Mouse (Mus musculus): ENCODE data around the gene Acaa1a.

DNA sequence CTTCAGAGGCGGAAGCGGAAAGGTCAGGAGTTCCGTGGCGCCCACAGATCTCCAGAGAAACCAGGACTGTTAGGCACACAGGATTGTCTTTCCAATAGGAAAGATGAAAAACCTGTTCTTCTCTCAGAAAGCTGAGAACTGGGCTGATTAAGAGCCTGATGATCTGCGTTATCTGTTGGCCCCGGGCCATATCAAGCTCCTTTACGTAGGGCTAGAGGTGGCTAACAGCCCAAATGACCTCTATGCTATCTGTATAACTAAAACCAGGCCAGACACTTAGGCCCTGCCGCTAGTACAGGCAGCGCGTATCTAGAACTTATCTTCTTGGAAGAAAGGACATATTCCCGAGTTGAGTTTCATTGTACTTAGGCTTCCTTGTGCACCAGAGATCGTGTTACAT, 23.8 kb downstream of the Acaa1a start:
- TF ChIP-seq CTCF (IDR thresholded peaks at IDR 0.05; ENCODE audit: control insufficient read depth, insufficient read depth, insufficient read length) (no peak), MYOD1 (IDR thresholded peaks at IDR 0.05; ENCODE audit: control insufficient read depth, insufficient read length, low read depth) (no peak), MAX (IDR thresholded peaks at IDR 0.05) (no peak), USF1 (IDR thresholded peaks at IDR 0.05; ENCODE audit: low read depth) (no peak)
